In genomic region chr16:5382228-5382884, GRCm38 (mm10) we compare ENCODE assay signal across 10 mouse cellular contexts.
DNase-seq lines count a peak whose midpoint lies in the region; ATAC-seq and TF ChIP-seq lines count a peak whose summit lies in the region.
"Had no signal": no experiment of that assay in that cellular context is flagged by ENCODE, and none has a peak within 500 bp of the region (broad histone marks: within the 10 kb centered on the region; RNA-seq: fewer than 3 reads in every experiment).

No protein-coding gene starts in this region.

- no peaks in the 10 kb centered on the region for H3K4me1 ChIP-seq in hindbrain, postnatal 0 days (ENCODE audit: insufficient read depth, low read length)
- H3K4me1 ChIP-seq in hindbrain, embryonic 12.5 days, result no peaks in the 10 kb centered on the region
- H3K4me1 ChIP-seq in midbrain, embryonic 10.5 days, result peaks cover 11% of the 10 kb centered on the region

- no peaks in the 10 kb centered on the region for H3K36me3 ChIP-seq in hindbrain, postnatal 0 days (ENCODE audit: insufficient read depth, low read length)
- no peaks in the 10 kb centered on the region for H3K36me3 ChIP-seq in hindbrain, embryonic 12.5 days
- H3K36me3 ChIP-seq in midbrain, embryonic 10.5 days, result no peaks in the 10 kb centered on the region
- H3K36me3 ChIP-seq: embryonic facial prominence, embryonic 13.5 days; heart, embryonic 15.5 days had no signal

- peak; percentile 39 for DNase-seq in hindbrain, postnatal 0 days (ENCODE audit: low spot score)
- DNase-seq in testis, postnatal 10 days (ENCODE audit: low spot score), result peak; percentile 50
- DNase-seq in testis, postnatal 14 days (ENCODE audit: low spot score), result no peak
- no peak for DNase-seq in midbrain, embryonic 10.5 days (ENCODE audit: low spot score)
- DNase-seq in lung, postnatal 36 days, result no peak
- no peak for DNase-seq in spleen, adult 18-20 months

- no peaks in the 10 kb centered on the region for H3K27me3 ChIP-seq in hindbrain, postnatal 0 days (ENCODE audit: insufficient read depth, low read length)
- no peaks in the 10 kb centered on the region for H3K27me3 ChIP-seq in hindbrain, embryonic 12.5 days
- no peaks in the 10 kb centered on the region for H3K27me3 ChIP-seq in midbrain, embryonic 10.5 days (ENCODE audit: low read depth, poor library complexity, severe bottlenecking)
- H3K27me3 ChIP-seq: embryonic facial prominence, embryonic 13.5 days; heart, embryonic 15.5 days had no signal

- no peak overlapping the region for H3K4me3 ChIP-seq in hindbrain, postnatal 0 days (ENCODE audit: low read length)
- no peak overlapping the region for H3K4me3 ChIP-seq in hindbrain, embryonic 12.5 days
- H3K4me3 ChIP-seq in midbrain, embryonic 10.5 days, result no peak overlapping the region
- H3K4me3 ChIP-seq: embryonic facial prominence, embryonic 13.5 days; heart, embryonic 15.5 days had no signal

- peak; percentile 70 for ATAC-seq in hindbrain, postnatal 0 days
- no peak for ATAC-seq in hindbrain, embryonic 12.5 days (ENCODE audit: low FRiP score)
- ATAC-seq: lung, postnatal 0 days had no signal

- 0 out of 2 replicates have a peak overlapping the region, but pooled peaks have one; percentile 13 for H3K9ac ChIP-seq in hindbrain, postnatal 0 days (replicated peaks; ENCODE audit: low read length)
- H3K9ac ChIP-seq in hindbrain, embryonic 12.5 days, result no peak overlapping the region
- H3K9ac ChIP-seq: embryonic facial prominence, embryonic 13.5 days; heart, embryonic 15.5 days had no signal

- no peak overlapping the region for H3K4me2 ChIP-seq in hindbrain, postnatal 0 days (ENCODE audit: low read depth, low read length)
- no peak overlapping the region for H3K4me2 ChIP-seq in hindbrain, embryonic 12.5 days (replicated peaks)
- H3K4me2 ChIP-seq: embryonic facial prominence, embryonic 13.5 days; heart, embryonic 15.5 days had no signal

- no peaks in the 10 kb centered on the region for H3K9me3 ChIP-seq in hindbrain, postnatal 0 days (ENCODE audit: low read length)
- no peaks in the 10 kb centered on the region for H3K9me3 ChIP-seq in hindbrain, embryonic 12.5 days (replicated peaks)
- H3K9me3 ChIP-seq in midbrain, embryonic 10.5 days (replicated peaks), result no peaks in the 10 kb centered on the region
- H3K9me3 ChIP-seq: embryonic facial prominence, embryonic 13.5 days; heart, embryonic 15.5 days had no signal

- H3K27ac ChIP-seq in hindbrain, postnatal 0 days, result no peak overlapping the region
- H3K27ac ChIP-seq in hindbrain, embryonic 12.5 days, result no peak overlapping the region
- H3K27ac ChIP-seq in midbrain, embryonic 10.5 days (replicated peaks), result peak overlapping the region; percentile 43; the same call in 1 of the 2 replicates
- H3K27ac ChIP-seq: embryonic facial prominence, embryonic 13.5 days; heart, embryonic 15.5 days had no signal

- TF ChIP-seq CTCF in hindbrain, postnatal 0 days (IDR thresholded peaks at IDR 0.05; ENCODE audit: low read depth), result no peak

- 30% methylated on average over 6 of the region's 6 CpGs for WGBS in hindbrain, postnatal 0 days
- 28% methylated on average over 6 of the region's 6 CpGs for WGBS in hindbrain, embryonic 12.5 days
- WGBS in midbrain, embryonic 10.5 days, result 31% methylated on average over 6 of the region's 6 CpGs

Comparison
In these comparisons a context has a peak if more than half of its experiments do, and no peak if none do; other contexts are left out.
1. DNase-seq: peak in hindbrain, postnatal 0 days (single experiment) and testis, postnatal 10 days (single experiment); none in testis, postnatal 14 days (single experiment), midbrain, embryonic 10.5 days (single experiment), lung, postnatal 36 days (single experiment) and spleen, adult 18-20 months (0 of 2).